Mouse (Mus musculus) spleen, adult 2 months (tissue): ENCODE measurements around the gene Grid2.

Experiments
- CTCF ChIP-seq: fragments of 200-500 bp; IDR thresholded peaks from 2 replicates; pipeline ENCODE4 v1.5.1; 2011; ENCODE audit warnings: mild to moderate bottlenecking, inconsistent platforms; ENCODE audit not compliant: insufficient read depth, insufficient read length, insufficient replicate concordance; ENCODE audit errors: extremely low read depth
- POLR2A ChIP-seq: fragments of 200-500 bp; IDR thresholded peaks from 2 replicates; pipeline ENCODE4 v1.6.1; 2011; ENCODE audit warnings: low read depth, low read length, inconsistent platforms

DNA sequence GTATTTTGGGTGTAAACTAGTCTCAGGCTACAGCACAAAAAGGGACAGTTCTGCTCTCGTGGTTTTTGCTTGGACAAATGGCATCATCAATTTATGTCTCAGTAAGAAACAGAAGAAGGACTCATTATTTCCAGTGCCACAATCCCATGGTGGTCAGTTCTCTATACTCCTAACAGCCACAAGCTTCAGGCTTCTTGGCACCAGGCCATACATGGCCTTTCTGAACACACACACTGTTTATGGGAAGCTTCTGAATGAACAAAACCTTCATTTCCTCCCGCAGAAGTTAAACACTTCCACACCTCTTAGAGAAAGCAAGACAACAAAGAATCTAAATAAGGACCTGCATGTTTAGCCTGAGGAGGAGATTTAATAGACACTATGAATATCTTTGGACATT is 709.1 kb downstream of the Grid2 start:
- no peak for TF ChIP-seq CTCF
- TF ChIP-seq POLR2A, result no peak
